Comparison of ENCODE assay signal across 29 mouse cellular contexts in genomic region chr17:34465906-34466305, GRCm38 (mm10). TPM values are rescaled to one million over a fixed set of nuclear protein-coding genes. Genes with fewer than 3 reads are reported as not detected.
"Had no signal": no experiment of that assay in that cellular context is flagged by ENCODE, and none has a peak within 500 bp of the region (broad histone marks: within the 10 kb centered on the region; RNA-seq: fewer than 3 reads in every experiment).

No protein-coding gene starts in this region.

RNA-seq across cellular contexts. Expression of gene Btnl4, which starts 11.2 kb away (rescaled TPM):
- polyA plus RNA-seq: limb, embryonic 10.5 days; limb, embryonic 11.5 days; limb, embryonic 12.5 days; limb, embryonic 13.5 days; limb, embryonic 14.5 days; limb, embryonic 15.5 days; liver, adult 2 months; liver, embryonic 11.5 days; liver, embryonic 12.5 days; liver, embryonic 13.5 days; liver, embryonic 14.5 days; liver, embryonic 15.5 days; liver, postnatal 0 days; lung, adult 2 months; lung, embryonic 14.5 days; lung, embryonic 15.5 days; lung, embryonic 16.5 days; macrophage; midbrain, embryonic 10.5 days; midbrain, embryonic 11.5 days; midbrain, embryonic 12.5 days; midbrain, embryonic 13.5 days; midbrain, embryonic 14.5 days; midbrain, embryonic 15.5 days; midbrain, embryonic 16.5 days; midbrain, postnatal 0 days; myocyte; neural tube, embryonic 11.5 days had no signal

RNA-seq across cellular contexts. Expression of gene Btnl6, which starts 51.2 kb away (rescaled TPM):
- polyA plus RNA-seq: limb, embryonic 10.5 days; limb, embryonic 11.5 days; limb, embryonic 12.5 days; limb, embryonic 13.5 days; limb, embryonic 14.5 days; limb, embryonic 15.5 days; liver, adult 2 months; liver, embryonic 11.5 days; liver, embryonic 12.5 days; liver, embryonic 13.5 days; liver, embryonic 14.5 days; liver, embryonic 15.5 days; liver, postnatal 0 days; lung, adult 2 months; lung, embryonic 14.5 days; lung, embryonic 15.5 days; lung, embryonic 16.5 days; lung, postnatal 0 days; midbrain, embryonic 10.5 days; midbrain, embryonic 11.5 days; midbrain, embryonic 12.5 days; midbrain, embryonic 13.5 days; midbrain, embryonic 14.5 days; midbrain, embryonic 15.5 days; midbrain, embryonic 16.5 days; midbrain, postnatal 0 days; myocyte; neural tube, embryonic 11.5 days had no signal
